Mouse (Mus musculus) G1E (cell line): ENCODE data around the gene Cwh43. TPM values are rescaled to one million over a fixed set of nuclear protein-coding genes. Genes with fewer than 3 reads are reported as not detected.

Source experiments
- ATAC-seq: 2 replicates; pipeline ENCODE4 v1.8.0; 2016; ENCODE audit warnings: mild to moderate bottlenecking; ENCODE audit not compliant: insufficient number of reproducible peaks, poor library complexity, low FRiP score, severe bottlenecking; ENCODE audit errors: extremely low read depth
- DNase-seq: peaks from one replicate; pipeline ENCODE4 v3.0.0; 2012; ENCODE audit warnings: low spot score
- H3K27me3 ChIP-seq: 2 replicates; pipeline ENCODE4 v1.6.1; 2012; ENCODE audit warnings: mild to moderate bottlenecking, low read length, inconsistent platforms; ENCODE audit not compliant: insufficient read depth
- H3K36me3 ChIP-seq: replicated peaks from 2 replicates; pipeline ENCODE3; 2012; ENCODE audit warnings: mild to moderate bottlenecking, inconsistent platforms
- H3K4me1 ChIP-seq: 2 replicates; pipeline ENCODE4 v1.6.1; 2012; ENCODE audit warnings: low read depth, low read length, inconsistent platforms, mixed read lengths; ENCODE audit not compliant: insufficient read depth
- H3K4me3 ChIP-seq: 2 replicates; pipeline ENCODE4 v1.5.1; 2012; ENCODE audit warnings: low read depth, mild to moderate bottlenecking, inconsistent platforms, low read length, moderate library complexity, mixed read lengths
- H3K9me3 ChIP-seq: replicated peaks from 2 replicates; pipeline ENCODE4 v1.6.1; 2012; ENCODE audit warnings: inconsistent platforms
- CTCF ChIP-seq: IDR thresholded peaks from 2 replicates; pipeline ENCODE4 v1.5.1; 2012; ENCODE audit warnings: low read depth, low read length, inconsistent platforms, mixed read lengths
- GATA1 ChIP-seq: IDR thresholded peaks from 2 replicates; pipeline ENCODE4 v1.6.1; 2012; ENCODE audit warnings: borderline replicate concordance, low read length, inconsistent platforms, mixed read lengths
- GATA2 ChIP-seq: IDR thresholded peaks from 2 replicates; pipeline ENCODE4 v1.6.1; 2012; ENCODE audit warnings: low read depth, low read length, inconsistent platforms, borderline replicate concordance
- POLR2AphosphoS5 ChIP-seq: IDR thresholded peaks from 2 replicates; pipeline ENCODE4 v1.6.1; 2012; ENCODE audit warnings: low read depth, low read length, inconsistent platforms; ENCODE audit not compliant: insufficient replicate concordance
- TAL1 ChIP-seq: conservative IDR thresholded peaks from 2 replicates; pipeline ENCODE4 v1.6.1; 2012; ENCODE audit warnings: low read depth, low read length, inconsistent platforms, mixed read lengths
- polyA plus RNA-seq: library from polyadenylated mRNA; stranded (reverse); fragments of >175 nt; gene quantifications from 2 replicates; pipeline ENCODE4 v1.2.3, GENCODE M21; 2012
- total RNA-seq, 2 experiments: library from RNA; stranded (forward) in 1 of 2; stranded (reverse) in 1 of 2; fragments of 200-1000 nt in 1 of 2; fragments of >200 nt in 1 of 2; fragmentation: Nextera tagmentation in 1 of 2; gene quantifications; 2 replicates each; pipeline ENCODE4 v1.2.3; 2014 to 2017

Gene Cwh43
- total and polyA plus RNA-seq, 3 experiments: not detected

DNA sequence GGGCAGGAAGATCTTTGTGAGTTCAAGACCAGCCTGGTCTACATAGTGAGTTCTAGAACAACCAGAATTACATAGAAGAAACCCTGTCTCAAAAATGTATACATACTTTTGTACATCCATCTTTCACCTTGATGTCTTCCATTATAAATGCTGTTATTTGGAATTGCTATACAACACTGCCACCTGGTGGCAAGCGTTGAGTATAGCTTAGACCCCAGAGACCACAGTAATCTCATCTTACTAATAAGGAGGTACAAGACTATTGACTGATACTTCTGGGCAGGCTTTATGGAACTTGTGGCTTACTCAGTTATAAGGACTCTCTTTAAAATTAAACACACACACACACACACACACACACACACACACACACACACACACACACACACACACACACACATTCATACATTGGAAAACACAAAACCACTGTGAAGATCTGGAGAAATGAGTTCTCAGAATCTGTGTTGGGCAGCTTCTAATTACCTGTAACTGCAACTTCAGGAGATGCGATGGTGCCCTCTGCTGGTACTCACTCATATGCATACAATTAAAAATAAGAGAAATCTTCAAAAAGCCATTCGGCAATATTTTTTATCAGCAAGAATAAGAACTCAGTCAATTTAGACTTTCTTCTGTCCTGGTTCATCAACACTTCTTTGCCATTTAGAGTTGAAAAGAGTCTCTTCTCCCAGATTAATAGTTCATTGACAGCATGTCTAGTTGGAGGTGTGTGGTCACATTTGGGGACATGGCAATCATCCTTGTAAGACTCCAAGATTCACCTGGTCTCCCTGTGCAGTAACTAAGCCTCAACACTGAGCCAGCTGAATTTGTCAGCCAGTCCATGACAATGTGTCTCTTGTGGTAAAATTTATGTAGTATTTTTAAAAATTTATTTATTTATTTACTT, 22.9 kb upstream of the Cwh43 start:
- peaks cover 14% of the 10 kb centered on the region for H3K4me1 ChIP-seq
- no peaks in the 10 kb centered on the region for H3K9me3 ChIP-seq
- TF ChIP-seq GATA2: no peak
- peak; percentile 29; the same call in 1 of the 2 replicates for TF ChIP-seq CTCF
- H3K27me3 ChIP-seq: peaks cover 34% of the 10 kb centered on the region
- ATAC-seq (no peak), DNase-seq (peak; percentile 14)
- H3K4me3 ChIP-seq: no peak overlapping the region
- no peaks in the 10 kb centered on the region for H3K36me3 ChIP-seq

DNA sequence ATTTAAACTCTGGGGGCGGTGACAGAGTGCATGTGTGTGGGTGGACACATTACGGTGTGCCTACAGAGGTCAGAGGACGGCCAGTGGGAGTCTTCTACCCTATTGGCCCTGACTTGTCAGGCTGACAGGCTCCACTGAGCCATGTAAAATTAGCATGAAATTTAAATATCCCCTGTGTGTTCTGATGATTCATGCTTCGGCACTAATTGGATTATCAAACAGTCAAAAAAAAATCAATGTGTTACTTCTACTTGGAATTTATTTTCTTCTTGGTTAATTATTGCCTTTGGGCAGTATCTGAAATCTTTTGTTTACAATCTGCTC, 22.3 kb upstream of the Cwh43 start:
- TF ChIP-seq GATA2 (no peak), POLR2AphosphoS5 (no peak), GATA1 (no peak), TAL1 (no peak), CTCF (no peak)
- H3K9me3 ChIP-seq: no peaks in the 10 kb centered on the region
- no peak for DNase-seq

DNA sequence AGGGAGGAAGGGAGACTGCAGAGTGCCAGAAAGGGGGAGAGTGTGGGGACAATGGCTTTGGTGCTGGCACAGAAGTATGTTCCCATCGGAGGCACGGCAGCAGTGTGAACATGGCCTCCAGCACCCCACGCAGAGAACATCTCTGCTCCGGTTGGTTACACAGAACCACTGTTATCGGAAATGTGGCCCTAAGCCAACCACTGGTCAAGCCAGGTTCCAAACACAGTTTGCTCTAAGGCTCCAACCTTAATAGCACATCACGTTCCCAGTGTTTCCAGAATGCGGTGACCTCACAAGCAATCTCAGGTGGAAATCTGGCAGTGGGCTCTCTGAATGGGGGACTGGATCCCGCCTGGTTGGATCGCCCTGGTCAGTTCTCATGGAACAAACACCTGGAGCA, 12.8 kb upstream of the Cwh43 start:
- Histone ChIP-seq H3K9me3 (no peaks in the 10 kb centered on the region), H3K36me3 (no peaks in the 10 kb centered on the region), H3K4me1 (no peaks in the 10 kb centered on the region), H3K27me3 (peaks cover 31% of the 10 kb centered on the region), H3K4me3 (no peak overlapping the region)
- DNase-seq (no peak), ATAC-seq (no peak)
- TF ChIP-seq GATA1: no peak

More for the DNA sequence above, 22.3 kb upstream of the Cwh43 start:
- no peak overlapping the region for H3K4me3 ChIP-seq
- no peaks in the 10 kb centered on the region for H3K36me3 ChIP-seq
- peaks cover 14% of the 10 kb centered on the region for H3K4me1 ChIP-seq
- ATAC-seq: no peak; the same call in 1 of the 2 replicates
- peaks cover 34% of the 10 kb centered on the region for H3K27me3 ChIP-seq

DNA sequence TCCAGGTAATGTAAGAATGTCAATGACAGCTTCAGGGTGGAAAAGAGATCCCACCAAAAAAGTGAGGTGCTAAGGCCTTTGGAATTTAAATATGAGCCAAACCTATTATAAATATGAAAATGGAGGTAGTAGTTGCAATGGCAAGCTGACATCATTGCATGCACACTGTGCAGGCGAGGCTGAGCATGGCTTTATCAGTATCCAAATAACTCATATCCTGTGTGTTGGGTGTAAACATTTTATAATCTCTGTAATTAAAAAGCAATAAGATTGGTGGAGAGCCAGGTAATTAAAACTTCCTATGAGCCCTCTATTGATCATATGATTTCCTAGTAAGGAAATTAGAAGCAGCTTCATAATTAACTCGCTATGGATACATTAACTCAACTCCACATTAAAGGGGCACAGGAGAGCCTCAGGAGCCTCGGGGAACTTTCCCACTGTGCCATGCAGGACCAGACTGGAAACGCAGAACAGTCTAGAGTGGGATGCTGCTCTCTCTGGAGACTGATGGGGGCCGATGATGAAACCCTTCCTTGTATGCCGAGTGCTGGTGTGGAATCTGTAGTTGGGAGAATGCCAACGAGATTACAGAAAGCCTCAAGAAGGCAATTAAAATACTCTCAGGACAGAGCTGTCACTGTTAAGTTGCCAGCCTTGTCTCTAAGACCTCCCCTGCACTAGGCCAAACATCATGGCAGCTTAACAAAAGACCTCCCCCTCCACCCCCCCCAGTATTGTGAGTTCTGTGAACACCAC, 5.9 kb upstream of the Cwh43 start:
- ATAC-seq: no peak
- DNase-seq: no peak

DNA sequence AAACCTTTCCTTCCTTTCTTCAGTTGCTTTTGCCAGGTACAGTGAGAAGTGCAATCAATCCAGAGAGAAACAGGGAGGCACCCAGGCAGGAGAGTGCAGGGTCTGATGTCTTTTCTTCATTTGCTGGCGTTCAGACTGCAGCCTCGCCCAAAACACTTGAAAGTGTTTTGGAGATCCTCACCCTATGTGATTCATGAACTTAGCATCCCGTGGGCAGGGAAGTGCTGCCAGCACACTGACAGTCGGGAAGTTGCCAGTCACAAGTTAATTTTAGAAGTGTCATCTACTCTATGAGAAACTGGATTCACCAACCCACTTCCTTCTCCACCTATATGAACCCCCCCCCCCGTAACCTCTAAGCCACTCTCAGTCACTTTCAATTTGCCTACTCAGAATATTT, 4.5 kb upstream of the Cwh43 start:
- ATAC-seq (no peak), DNase-seq (no peak)
- Histone ChIP-seq H3K36me3 (no peaks in the 10 kb centered on the region), H3K9me3 (no peaks in the 10 kb centered on the region), H3K4me3 (no peak overlapping the region), H3K27me3 (peaks cover 48% of the 10 kb centered on the region), H3K4me1 (no peaks in the 10 kb centered on the region)
- TF ChIP-seq CTCF: no peak
- no peak for TF ChIP-seq GATA1
- no peak for TF ChIP-seq POLR2AphosphoS5
- no peak for TF ChIP-seq TAL1
- TF ChIP-seq GATA2: no peak

More for the DNA sequence above, 5.9 kb upstream of the Cwh43 start:
- no peaks in the 10 kb centered on the region for H3K4me1 ChIP-seq
- TF ChIP-seq TAL1 (no peak), POLR2AphosphoS5 (no peak), GATA2 (no peak), GATA1 (no peak), CTCF (no peak)
- no peak overlapping the region for H3K4me3 ChIP-seq
- H3K27me3 ChIP-seq: peaks cover 48% of the 10 kb centered on the region
- H3K9me3 ChIP-seq: no peaks in the 10 kb centered on the region
- no peaks in the 10 kb centered on the region for H3K36me3 ChIP-seq

DNA sequence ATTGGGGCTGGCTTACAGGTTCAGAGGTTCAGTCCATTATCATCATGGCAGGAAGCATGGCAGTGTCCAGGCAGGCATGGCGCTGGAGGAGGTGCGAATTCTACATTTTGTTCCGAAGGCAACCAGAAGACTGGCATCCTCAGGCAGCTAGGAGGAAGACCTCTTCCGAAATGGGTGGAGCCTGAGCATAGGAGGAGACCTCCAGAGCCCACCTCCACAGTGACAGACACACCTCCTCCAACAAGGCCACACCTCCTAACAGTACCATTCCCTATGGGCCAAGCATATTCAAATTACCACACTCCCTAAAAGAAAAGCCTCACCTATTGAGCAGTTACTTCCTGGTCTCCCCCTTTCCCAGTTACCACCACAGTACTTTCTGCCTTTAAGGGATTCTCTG, 3.0 kb upstream of the Cwh43 start:
- Histone ChIP-seq H3K27me3 (peaks cover 51% of the 10 kb centered on the region), H3K36me3 (no peaks in the 10 kb centered on the region), H3K9me3 (no peaks in the 10 kb centered on the region), H3K4me3 (no peak overlapping the region), H3K4me1 (no peaks in the 10 kb centered on the region)
- TF ChIP-seq POLR2AphosphoS5 (no peak), GATA1 (no peak), CTCF (no peak), TAL1 (no peak), GATA2 (no peak)
- DNase-seq (no peak), ATAC-seq (no peak)
